In genomic region chr2:164942692-164943290, GRCm38 (mm10) we compare ENCODE assay signal across 8 mouse cellular contexts. TPM values are rescaled to one million over a fixed set of nuclear protein-coding genes. Genes with fewer than 3 reads are reported as not detected.
DNase-seq lines count a peak whose midpoint lies in the region; ATAC-seq and TF ChIP-seq lines count a peak whose summit lies in the region.
"Had no signal": no experiment of that assay in that cellular context is flagged by ENCODE, and none has a peak within 500 bp of the region (broad histone marks: within the 10 kb centered on the region; RNA-seq: fewer than 3 reads in every experiment).

No protein-coding gene starts in this region.

- H3K27me3 ChIP-seq in spleen, adult 2 months (ENCODE audit: control insufficient read depth, insufficient read depth, low read length) = no peaks in the 10 kb centered on the region; the same call in 1 of the 2 replicates
- H3K27me3 ChIP-seq in intestine, embryonic 16.5 days (replicated peaks; ENCODE audit: control insufficient read depth, insufficient read depth, low read length) = peaks cover 26% of the 10 kb centered on the region

- WGBS in spleen, adult 2 months = 2% methylated on average over 5 of the region's 5 CpGs
- WGBS in intestine, embryonic 16.5 days = 23% methylated on average over 5 of the region's 5 CpGs

- H3K4me2 ChIP-seq in intestine, embryonic 16.5 days (ENCODE audit: low read depth, low read length) = no peak overlapping the region

- no peak overlapping the region for H3K9ac ChIP-seq in intestine, embryonic 16.5 days (ENCODE audit: low read depth, low read length)

- no peak overlapping the region for H3K4me3 ChIP-seq in spleen, adult 2 months (ENCODE audit: extremely low read depth, insufficient read depth, insufficient read length)
- peak overlapping the region; percentile 3; the same call in 1 of the 2 replicates for H3K4me3 ChIP-seq in bone marrow macrophage, adult 2 months (ENCODE audit: insufficient read depth, low read length)
- H3K4me3 ChIP-seq in intestine, embryonic 16.5 days (ENCODE audit: low read length) = no peak overlapping the region

- TF ChIP-seq POLR2A in spleen, adult 2 months (IDR thresholded peaks at IDR 0.05; ENCODE audit: low read depth, low read length) = no peak
- TF ChIP-seq POLR2A in bone marrow macrophage, adult 2 months (IDR thresholded peaks at IDR 0.05; ENCODE audit: borderline replicate concordance, low read depth, low read length) = no peak

- H3K9me3 ChIP-seq in intestine, embryonic 16.5 days (ENCODE audit: control insufficient read depth, low read length) = no peaks in the 10 kb centered on the region

- TF ChIP-seq CTCF in spleen, adult 2 months (IDR thresholded peaks at IDR 0.05; ENCODE audit: extremely low read depth, insufficient read depth, insufficient read length, insufficient replicate concordance) = no peak
- no peak for TF ChIP-seq CTCF in bone marrow macrophage, adult 2 months (IDR thresholded peaks at IDR 0.05; ENCODE audit: low read depth, low read length)

- ATAC-seq in megakaryocyte progenitor cell, adult 5-6 weeks (replicated peaks; ENCODE audit: poor library complexity) = peak; percentile 78
- ATAC-seq in intestine, embryonic 16.5 days = no peak

- H3K27ac ChIP-seq in spleen, adult 2 months (ENCODE audit: insufficient read depth, low read length) = no peak overlapping the region
- no peak overlapping the region for H3K27ac ChIP-seq in bone marrow macrophage, adult 2 months (ENCODE audit: insufficient read depth, low read depth, low read length)
- no peak overlapping the region for H3K27ac ChIP-seq in intestine, embryonic 16.5 days (ENCODE audit: low read length)

- H3K36me3 ChIP-seq in spleen, adult 2 months (ENCODE audit: control insufficient read depth, insufficient read depth, low read length) = no peaks in the 10 kb centered on the region
- H3K36me3 ChIP-seq in intestine, embryonic 16.5 days (ENCODE audit: control insufficient read depth, insufficient read depth, low read length) = no peaks in the 10 kb centered on the region

- peak; percentile 63 to 74 for DNase-seq in spleen, adult 2 months (ENCODE audit: low read depth in 1 of 2, low spot score in 2 of 2)
- no peak for DNase-seq in spleen, postnatal 14 days (ENCODE audit: low spot score in 2 of 2)
- DNase-seq in left cerebral cortex, adult 18-20 months (ENCODE audit: low spot score in 2 of 2) = no peak
- no peak for DNase-seq in layer of hippocampus, adult 18-20 months (ENCODE audit: low spot score in 2 of 2)
- DNase-seq: layer of hippocampus, postnatal 36 days had no signal

- H3K4me1 ChIP-seq in spleen, adult 2 months (ENCODE audit: control insufficient read depth, insufficient read depth, insufficient read length) = peaks cover 28% of the 10 kb centered on the region; the same call in 1 of the 2 replicates
- H3K4me1 ChIP-seq in bone marrow macrophage, adult 2 months (ENCODE audit: control insufficient read depth, insufficient read depth, low read length) = peaks cover 44% of the 10 kb centered on the region
- peaks cover 8% of the 10 kb centered on the region; the same call in 1 of the 2 replicates for H3K4me1 ChIP-seq in intestine, embryonic 16.5 days (ENCODE audit: control insufficient read depth, insufficient read depth, low read length)

RNA-seq across cellular contexts. Expression of gene Mmp9, which starts 2.2 kb away (rescaled TPM):
- polyA plus RNA-seq in spleen, adult 2 months (2012; rRNA removed) = 16.0 and 26.6 TPM in 2 replicates
- 0.70 and 1.4 TPM in 2 replicates for polyA plus RNA-seq in bone marrow macrophage, adult 2 months (2012; ENCODE audit: insufficient read depth, insufficient read length, missing spikeins)
- total RNA-seq in megakaryocyte progenitor cell, adult 5-6 weeks (2015) = 11.2 and 14.2 TPM in 2 replicates
- 5.7 and 11.8 TPM in 2 replicates for total RNA-seq in megakaryocyte progenitor cell, adult 5-6 weeks (2017)
- 1 to 10 TPM; 2.0 to 2.1 TPM for total RNA-seq in left cerebral cortex, adult 18-20 months (2021)
- total RNA-seq in layer of hippocampus, adult 18-20 months (2021) = 1 to 10 TPM; 1.5 to 1.6 TPM
- polyA plus RNA-seq in intestine, embryonic 16.5 days (2015; fragmentation: Nextera tagmentation; extraction: Ambion mirVana) = 7.6 and 9.3 TPM in 2 replicates

RNA-seq across cellular contexts. Expression of gene Slc12a5, which starts 17.8 kb away (rescaled TPM):
- 1.2 and 1.3 TPM in 2 replicates for polyA plus RNA-seq in spleen, adult 2 months (2012; rRNA removed)
- not detected in 2 replicates for polyA plus RNA-seq in bone marrow macrophage, adult 2 months (2012; ENCODE audit: insufficient read depth, insufficient read length, missing spikeins)
- total RNA-seq in megakaryocyte progenitor cell, adult 5-6 weeks (2015) = 0.15 and 0.27 TPM in 2 replicates
- 0.51 and 0.96 TPM in 2 replicates for total RNA-seq in megakaryocyte progenitor cell, adult 5-6 weeks (2017)
- 100 to 1,000 TPM; 538 to 565 TPM for total RNA-seq in left cerebral cortex, adult 18-20 months (2021)
- total RNA-seq in layer of hippocampus, adult 18-20 months (2021) = 100 to 1,000 TPM; 396 to 408 TPM
- polyA plus RNA-seq in intestine, embryonic 16.5 days (2015; fragmentation: Nextera tagmentation; extraction: Ambion mirVana) = 0.23 and 0.32 TPM in 2 replicates

RNA-seq across cellular contexts. Expression of gene Zfp335, which starts 31.2 kb away (rescaled TPM):
- polyA plus RNA-seq in spleen, adult 2 months (2012; rRNA removed) = 37.8 and 47.5 TPM in 2 replicates
- 14.0 and 14.5 TPM in 2 replicates for polyA plus RNA-seq in bone marrow macrophage, adult 2 months (2012; ENCODE audit: insufficient read depth, insufficient read length, missing spikeins)
- total RNA-seq in megakaryocyte progenitor cell, adult 5-6 weeks (2015) = 10.4 and 11.3 TPM in 2 replicates
- 6.8 and 8.2 TPM in 2 replicates for total RNA-seq in megakaryocyte progenitor cell, adult 5-6 weeks (2017)
- 10 to 100 TPM; 25.0 to 25.1 TPM for total RNA-seq in left cerebral cortex, adult 18-20 months (2021)
- total RNA-seq in layer of hippocampus, adult 18-20 months (2021) = 10 to 100 TPM; 25.9 to 26.8 TPM
- polyA plus RNA-seq in intestine, embryonic 16.5 days (2015; fragmentation: Nextera tagmentation; extraction: Ambion mirVana) = 9.6 and 10.5 TPM in 2 replicates

Comparison
In these comparisons a context has a peak if more than half of its experiments do, and no peak if none do; other contexts are left out.
1. DNase-seq: peak in spleen, adult 2 months (2 of 2); none in spleen, postnatal 14 days (0 of 2), left cerebral cortex, adult 18-20 months (0 of 2) and layer of hippocampus, adult 18-20 months (0 of 2).
2. RNA of gene Slc12a5, which starts 17.8 kb away (total RNA-seq): 538 to 565 TPM in left cerebral cortex, adult 18-20 months and 396 to 408 TPM in layer of hippocampus, adult 18-20 months; 0.15 to 0.96 TPM in megakaryocyte progenitor cell, adult 5-6 weeks; every median in the first group is over 100 times any median in the second.